ENCODE assay signal across 17 mouse cellular contexts in genomic region chr11:57573686-57574274, GRCm38 (mm10). TPM values are rescaled to one million over a fixed set of nuclear protein-coding genes. Genes with fewer than 3 reads are reported as not detected.
A peak's percentile ranks its signal among the peaks of the same experiment; 100 is the strongest.
DNase-seq lines count a peak whose midpoint lies in the region; ATAC-seq and TF ChIP-seq lines count a peak whose summit lies in the region.
"Had no signal": no experiment of that assay in that cellular context is flagged by ENCODE, and none has a peak within 500 bp of the region (broad histone marks: within the 10 kb centered on the region; RNA-seq: fewer than 3 reads in every experiment).

No protein-coding gene starts in this region.

- H3K9ac ChIP-seq in midbrain, embryonic 14.5 days (replicated peaks; ENCODE audit: low read length) = no peak overlapping the region
- no peak overlapping the region for H3K9ac ChIP-seq in forebrain, postnatal 0 days
- no peak overlapping the region for H3K9ac ChIP-seq in lung, embryonic 16.5 days (ENCODE audit: low read length)
- H3K9ac ChIP-seq in liver, embryonic 11.5 days (ENCODE audit: low read depth, low read length) = no peak overlapping the region
- H3K9ac ChIP-seq: embryonic facial prominence, embryonic 15.5 days; liver, embryonic 15.5 days; stomach, embryonic 15.5 days had no signal

- no peak overlapping the region for H3K4me3 ChIP-seq in midbrain, embryonic 10.5 days
- no peak overlapping the region for H3K4me3 ChIP-seq in midbrain, embryonic 14.5 days (replicated peaks; ENCODE audit: low read depth, low read length)
- H3K4me3 ChIP-seq in forebrain, postnatal 0 days (ENCODE audit: low read depth, low read length) = no peak overlapping the region
- no peak overlapping the region for H3K4me3 ChIP-seq in lung, embryonic 16.5 days (ENCODE audit: low read length)
- H3K4me3 ChIP-seq in liver, embryonic 11.5 days (ENCODE audit: low read depth, low read length) = no peak overlapping the region
- H3K4me3 ChIP-seq: embryonic facial prominence, embryonic 15.5 days; liver, embryonic 15.5 days; stomach, embryonic 15.5 days had no signal

- intact Hi-C loops in gastrocnemius, postnatal 36 days (cut with DNase I) = no loop called here

- peaks cover 33% of the 10 kb centered on the region for H3K4me1 ChIP-seq in midbrain, embryonic 10.5 days
- H3K4me1 ChIP-seq in midbrain, embryonic 14.5 days (ENCODE audit: control insufficient read depth, insufficient read depth, low read length) = 0 out of 2 replicates have a peak, but pooled peaks cover 6% of the 10 kb centered on the region
- H3K4me1 ChIP-seq in forebrain, postnatal 0 days (ENCODE audit: insufficient read depth) = no peaks in the 10 kb centered on the region; the same call in 1 of the 2 replicates
- no peaks in the 10 kb centered on the region for H3K4me1 ChIP-seq in lung, embryonic 16.5 days (replicated peaks; ENCODE audit: control insufficient read depth, insufficient read depth, low read length)
- H3K4me1 ChIP-seq in liver, embryonic 11.5 days (replicated peaks; ENCODE audit: control insufficient read depth, insufficient read depth, low read length) = no peaks in the 10 kb centered on the region
- H3K4me1 ChIP-seq: liver, embryonic 15.5 days; stomach, embryonic 15.5 days had no signal

- no peaks in the 10 kb centered on the region for H3K36me3 ChIP-seq in midbrain, embryonic 10.5 days
- H3K36me3 ChIP-seq in midbrain, embryonic 14.5 days (ENCODE audit: control insufficient read depth, insufficient read depth, low read length) = no peaks in the 10 kb centered on the region
- H3K36me3 ChIP-seq in forebrain, postnatal 0 days (ENCODE audit: insufficient read depth) = no peaks in the 10 kb centered on the region
- no peaks in the 10 kb centered on the region for H3K36me3 ChIP-seq in lung, embryonic 16.5 days (ENCODE audit: control insufficient read depth, insufficient read depth, low read length)
- H3K36me3 ChIP-seq in liver, embryonic 11.5 days (ENCODE audit: control insufficient read depth, insufficient read depth, low read length) = no peaks in the 10 kb centered on the region
- H3K36me3 ChIP-seq: embryonic facial prominence, embryonic 15.5 days; liver, embryonic 15.5 days; stomach, embryonic 15.5 days had no signal

- WGBS in midbrain, embryonic 10.5 days = 63% methylated on average over 14 of the region's 14 CpGs
- 60% methylated on average over 14 of the region's 14 CpGs for WGBS in midbrain, embryonic 14.5 days
- 45% methylated on average over 14 of the region's 14 CpGs for WGBS in forebrain, postnatal 0 days
- WGBS in lung, embryonic 16.5 days = 32% methylated on average over 14 of the region's 14 CpGs
- 58% methylated on average over 14 of the region's 14 CpGs for whole genome bisulfite sequencing in liver, embryonic 11.5 days

- H3K9me3 ChIP-seq in midbrain, embryonic 10.5 days (replicated peaks) = peaks cover 11% of the 10 kb centered on the region
- H3K9me3 ChIP-seq in midbrain, embryonic 14.5 days (ENCODE audit: control insufficient read depth, low read length) = no peaks in the 10 kb centered on the region
- 0 out of 2 replicates have a peak, but pooled peaks cover 5% of the 10 kb centered on the region for H3K9me3 ChIP-seq in forebrain, postnatal 0 days (ENCODE audit: low read length)
- 0 out of 2 replicates have a peak, but pooled peaks cover 6% of the 10 kb centered on the region for H3K9me3 ChIP-seq in lung, embryonic 16.5 days (ENCODE audit: control insufficient read depth, low read length)
- H3K9me3 ChIP-seq in liver, embryonic 11.5 days (ENCODE audit: control insufficient read depth, low read length) = no peaks in the 10 kb centered on the region
- H3K9me3 ChIP-seq: liver, embryonic 15.5 days; stomach, embryonic 15.5 days had no signal

- H3K4me2 ChIP-seq in midbrain, embryonic 14.5 days (ENCODE audit: low read length) = no peak overlapping the region
- no peak overlapping the region for H3K4me2 ChIP-seq in forebrain, postnatal 0 days (ENCODE audit: low read depth)
- peak overlapping the region; percentile 11; the same call in 1 of the 2 replicates for H3K4me2 ChIP-seq in lung, embryonic 16.5 days (ENCODE audit: low read depth, low read length)
- no peak overlapping the region for H3K4me2 ChIP-seq in liver, embryonic 11.5 days
- H3K4me2 ChIP-seq: embryonic facial prominence, embryonic 15.5 days; liver, embryonic 15.5 days; stomach, embryonic 15.5 days had no signal

- no peak for TF ChIP-seq CTCF in forebrain, postnatal 0 days (IDR thresholded peaks at IDR 0.05; ENCODE audit: low read depth)

- H3K27ac ChIP-seq in midbrain, embryonic 10.5 days (replicated peaks) = peak overlapping the region; percentile 34
- no peak overlapping the region for H3K27ac ChIP-seq in midbrain, embryonic 14.5 days (replicated peaks; ENCODE audit: low read depth, low read length)
- H3K27ac ChIP-seq in forebrain, postnatal 0 days (ENCODE audit: low read depth, low read length) = peak overlapping the region; percentile 9; the same call in 1 of the 2 replicates
- no peak overlapping the region for H3K27ac ChIP-seq in lung, embryonic 16.5 days (ENCODE audit: low read length)
- H3K27ac ChIP-seq in liver, embryonic 11.5 days (ENCODE audit: low read depth, low read length) = no peak overlapping the region
- H3K27ac ChIP-seq: embryonic facial prominence, embryonic 15.5 days; liver, embryonic 15.5 days; stomach, embryonic 15.5 days had no signal

- no peak for DNase-seq in midbrain, embryonic 10.5 days (ENCODE audit: low spot score)
- no peak for DNase-seq in midbrain, embryonic 14.5 days
- DNase-seq in forebrain, postnatal 0 days = peak; percentile 35
- no peak for DNase-seq in testis, postnatal 10 days (ENCODE audit: low spot score)
- no peak for DNase-seq in liver, embryonic 11.5 days (ENCODE audit: low spot score)
- DNase-seq in left cerebral cortex, adult 18-20 months (ENCODE audit: low spot score in 2 of 2) = no peak
- DNase-seq in gastrocnemius, postnatal 36 days = no peak
- DNase-seq: adrenal gland, adult 2 months; cerebellum, adult 9-10 months; gastrocnemius, postnatal 14 days; kidney, adult 2 months; layer of hippocampus, postnatal 36 days; retina, postnatal 1 day had no signal

- ATAC-seq in midbrain, embryonic 14.5 days (ENCODE audit: low FRiP score, low TSS enrichment) = no peak
- peak; percentile 80 for ATAC-seq in forebrain, postnatal 0 days
- ATAC-seq in lung, embryonic 16.5 days (ENCODE audit: low read depth) = peak; percentile 51; the same call in 1 of the 2 replicates
- ATAC-seq in liver, embryonic 11.5 days (replicated peaks; ENCODE audit: low FRiP score) = no peak

- no peaks in the 10 kb centered on the region for H3K27me3 ChIP-seq in midbrain, embryonic 10.5 days (ENCODE audit: low read depth, poor library complexity, severe bottlenecking)
- no peaks in the 10 kb centered on the region; the same call in 1 of the 2 replicates for H3K27me3 ChIP-seq in midbrain, embryonic 14.5 days (ENCODE audit: control insufficient read depth, insufficient read depth, low read length)
- no peaks in the 10 kb centered on the region for H3K27me3 ChIP-seq in forebrain, postnatal 0 days (ENCODE audit: insufficient read depth, low read length)
- peaks cover 39% of the 10 kb centered on the region for H3K27me3 ChIP-seq in lung, embryonic 16.5 days (ENCODE audit: control insufficient read depth, insufficient read depth, low read depth, low read length)
- H3K27me3 ChIP-seq in liver, embryonic 11.5 days (replicated peaks; ENCODE audit: control insufficient read depth, insufficient read depth, low read length) = no peaks in the 10 kb centered on the region
- H3K27me3 ChIP-seq: embryonic facial prominence, embryonic 15.5 days; stomach, embryonic 15.5 days had no signal

RNA-seq across cellular contexts. Expression of gene Mfap3, which starts 55.3 kb away (rescaled TPM):
- 57.8 and 57.9 TPM in 2 replicates for polyA plus RNA-seq in midbrain, embryonic 10.5 days (2016; fragmentation: Nextera tagmentation; extraction: Ambion mirVana)
- polyA plus RNA-seq in midbrain, embryonic 14.5 days (2014; fragmentation: Nextera tagmentation; extraction: Ambion mirVana) = 53.4 and 68.1 TPM in 2 replicates
- total RNA-seq in forebrain, postnatal 0 days (2014; rRNA removed) = 40.7 and 49.9 TPM in 2 replicates
- polyA plus RNA-seq in forebrain, postnatal 0 days (2015; fragmentation: Nextera tagmentation; extraction: Ambion mirVana) = 33.2 and 52.9 TPM in 2 replicates
- 42.5 and 45.2 TPM in 2 replicates for polyA plus RNA-seq in lung, embryonic 16.5 days (2015; fragmentation: Nextera tagmentation; extraction: Ambion mirVana)
- 28.0 and 28.9 TPM in 2 replicates for polyA plus RNA-seq in liver, embryonic 11.5 days (2014; fragmentation: Nextera tagmentation; extraction: Ambion mirVana)
- total RNA-seq in left cerebral cortex, adult 18-20 months (2021) = 10 to 100 TPM; 24.6 to 29.3 TPM
- 1 to 10 TPM; 6.0 to 7.3 TPM for total RNA-seq in gastrocnemius, postnatal 36 days (2021)

RNA-seq across cellular contexts. Expression of gene Fam114a2, which starts 55.4 kb away (rescaled TPM):
- 71.8 and 81.6 TPM in 2 replicates for polyA plus RNA-seq in midbrain, embryonic 10.5 days (2016; fragmentation: Nextera tagmentation; extraction: Ambion mirVana)
- 62.4 and 70.0 TPM in 2 replicates for polyA plus RNA-seq in midbrain, embryonic 14.5 days (2014; fragmentation: Nextera tagmentation; extraction: Ambion mirVana)
- 43.6 and 43.7 TPM in 2 replicates for total RNA-seq in forebrain, postnatal 0 days (2014; rRNA removed)
- polyA plus RNA-seq in forebrain, postnatal 0 days (2015; fragmentation: Nextera tagmentation; extraction: Ambion mirVana) = 51.0 and 61.0 TPM in 2 replicates
- 85.9 and 92.7 TPM in 2 replicates for polyA plus RNA-seq in lung, embryonic 16.5 days (2015; fragmentation: Nextera tagmentation; extraction: Ambion mirVana)
- polyA plus RNA-seq in liver, embryonic 11.5 days (2014; fragmentation: Nextera tagmentation; extraction: Ambion mirVana) = 36.7 and 43.4 TPM in 2 replicates
- 10 to 100 TPM; 31.8 to 33.1 TPM for total RNA-seq in left cerebral cortex, adult 18-20 months (2021)
- 10 to 100 TPM; 45.6 to 48.0 TPM for total RNA-seq in gastrocnemius, postnatal 36 days (2021)

Comparison
In these comparisons a context has a peak if more than half of its experiments do, and no peak if none do; other contexts are left out.
1. H3K27ac ChIP-seq: peak in midbrain, embryonic 10.5 days (single experiment) and forebrain, postnatal 0 days (single experiment); none in midbrain, embryonic 14.5 days (single experiment), lung, embryonic 16.5 days (single experiment) and liver, embryonic 11.5 days (single experiment).
2. ATAC-seq: peak in forebrain, postnatal 0 days (single experiment) and lung, embryonic 16.5 days (single experiment); none in midbrain, embryonic 14.5 days (single experiment) and liver, embryonic 11.5 days (single experiment).